Mouse (Mus musculus) gonadal fat pad, adult 2 months (tissue): ENCODE measurements around the gene Yy2. TPM values are rescaled to one million over a fixed set of nuclear protein-coding genes. Genes with fewer than 3 reads are reported as not detected.

Experiments used
- DNase-seq: peaks from one replicate; pipeline ENCODE4 v3.0.0-alpha.2; 2012; ENCODE audit warnings: low read depth
- polyA plus RNA-seq: library from polyadenylated mRNA; depleted of rRNA; stranded (reverse); fragments of >200 nt; gene quantifications from 2 replicates; pipeline ENCODE4 v1.2.3, GENCODE M21; 2012; rRNA removed

Yy2 gene
- not detected in 2 replicates for polyA plus RNA-seq

- DNase-seq = no peak
These were observed at the start of gene Yy2 for GRCm38 (mm10) chrX:157568840-157569239. Yy2 (minus strand) TSS chrX:157568985.

- DNase-seq = no peak
These were observed 44.1 kb upstream of the Yy2 start for GRCm38 (mm10) chrX:157612894-157613293.

- DNase-seq = no peak
These were observed 32.7 kb upstream of the Yy2 start for GRCm38 (mm10) chrX:157601450-157601849.

- no peak for DNase-seq
These were observed 29.6 kb upstream of the Yy2 start, which contains the start of gene Mbtps2 for GRCm38 (mm10) chrX:157598186-157598996. Mbtps2 (minus strand) TSS chrX:157598715.

- no peak for DNase-seq
These were observed 28.9 kb upstream of the Yy2 start for GRCm38 (mm10) chrX:157597585-157598185.

DNA sequence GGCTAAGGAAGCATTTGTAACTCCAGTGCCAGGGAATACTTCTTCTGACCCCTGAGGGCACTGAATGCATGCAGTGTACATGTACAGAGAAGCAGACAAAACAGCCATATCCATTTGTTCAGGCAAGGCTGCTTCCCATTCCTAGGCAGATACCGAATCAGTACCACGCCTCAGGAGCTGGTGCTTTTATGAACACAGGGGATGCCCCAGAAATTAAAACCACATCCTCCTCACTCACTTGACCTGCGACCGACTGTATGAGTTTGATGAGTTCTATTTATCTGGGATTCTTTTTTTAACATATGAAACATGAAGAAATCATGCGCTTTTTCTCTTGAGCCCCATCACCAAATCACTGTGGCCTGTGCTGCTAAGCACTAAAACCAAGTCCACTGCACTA, 28.0 kb upstream of the Yy2 start:
- no peak for DNase-seq

- no peak for DNase-seq
These were observed 27.1 kb upstream of the Yy2 start for GRCm38 (mm10) chrX:157595927-157596326.

DNA sequence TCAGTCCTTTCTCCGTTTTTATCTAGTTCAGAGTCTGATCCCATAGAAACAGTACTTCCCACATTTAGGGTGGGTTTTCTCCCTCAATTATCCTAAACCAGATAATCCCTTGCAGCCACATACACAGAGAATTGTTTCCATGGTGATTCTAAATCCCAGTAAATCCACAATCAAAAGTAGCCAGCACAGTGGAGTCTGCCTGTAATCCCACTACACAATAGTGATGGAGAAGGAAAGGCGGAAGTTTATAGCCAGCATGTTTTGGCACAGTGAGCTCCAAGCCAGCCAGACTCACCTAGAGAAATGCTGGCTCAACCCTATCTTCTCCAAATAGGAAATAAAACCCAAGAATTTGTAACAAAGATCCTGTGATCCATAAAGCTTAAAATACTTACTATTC, 25.8 kb upstream of the Yy2 start:
- DNase-seq = no peak

DNA sequence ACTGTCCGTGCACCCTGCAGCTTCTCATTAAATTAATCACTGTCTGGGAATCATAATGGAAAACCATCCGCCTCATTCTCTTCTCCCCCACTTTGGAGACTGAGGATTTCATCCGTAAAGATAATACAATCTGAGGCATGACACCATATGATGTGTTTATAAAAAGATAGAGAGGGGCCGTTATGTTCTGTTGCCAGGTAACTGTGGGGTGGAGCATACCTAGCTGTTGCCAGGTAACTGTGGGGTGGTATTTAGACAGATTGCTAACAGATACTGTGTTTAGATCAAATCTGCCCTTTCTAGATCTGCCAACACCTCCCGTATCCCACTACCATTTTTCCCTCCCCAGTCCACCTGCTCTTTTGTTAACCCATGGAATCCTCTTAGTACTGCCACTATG, 18.2 kb upstream of the Yy2 start:
- DNase-seq = no peak

- DNase-seq = no peak
These were observed 17.6 kb upstream of the Yy2 start for GRCm38 (mm10) chrX:157586397-157586796.

DNA sequence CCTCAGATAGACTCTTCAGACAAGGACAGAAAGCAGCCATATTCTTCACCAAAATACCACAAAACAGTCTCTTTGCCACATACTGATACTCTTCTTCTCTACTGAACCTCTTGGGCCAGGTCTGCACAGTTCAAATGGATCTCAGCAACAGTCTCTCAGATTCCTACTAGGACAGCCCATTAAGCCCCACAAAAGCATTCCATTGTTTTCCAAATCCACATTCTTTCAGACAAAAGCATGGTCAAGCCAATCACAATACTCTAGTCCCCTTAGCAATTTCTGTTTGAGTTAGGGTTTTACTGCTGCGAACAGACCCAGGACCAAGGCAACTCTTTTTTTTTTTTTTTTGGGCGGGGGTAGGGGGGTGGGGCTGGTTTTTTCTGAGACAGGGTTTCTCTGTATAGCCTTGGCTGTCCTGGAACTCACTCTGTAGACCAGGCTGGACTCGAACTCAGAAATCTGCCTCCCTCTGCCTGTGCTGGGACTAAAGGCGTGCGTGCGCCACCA, 10.4 kb upstream of the Yy2 start:
- DNase-seq = no peak

- no peak for DNase-seq
These were observed 5.9 kb upstream of the Yy2 start for GRCm38 (mm10) chrX:157574683-157575082.

GRCm38 (mm10) chrX:157563794-157564193, 5.0 kb downstream of the Yy2 start:
- no peak for DNase-seq

DNA sequence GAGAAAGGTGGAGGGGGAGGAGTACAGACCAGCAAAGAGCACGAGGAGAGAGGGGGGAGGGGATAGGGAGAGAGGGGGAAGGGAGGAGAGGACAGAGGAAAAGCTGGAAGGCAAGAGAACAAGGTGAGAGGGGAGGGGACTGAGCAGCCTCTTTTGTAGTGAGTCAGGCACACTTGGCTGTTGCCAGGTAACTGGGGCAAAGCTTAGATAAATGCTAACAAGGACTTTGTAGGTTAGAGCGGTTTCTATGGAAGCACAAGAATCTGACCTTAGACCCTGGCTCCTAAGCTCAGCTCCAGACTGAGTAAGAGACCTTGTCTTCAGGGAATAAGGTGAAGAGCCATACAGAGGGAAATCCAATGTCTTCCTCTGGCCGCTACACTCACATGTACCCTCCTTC, 21.7 kb downstream of the Yy2 start:
- no peak for DNase-seq

Other genes starting within 250 kb of the Yy2 start
- gene Phex, start 153.7 kb downstream of the Yy2 start, polyA plus RNA-seq = 0.05 TPM in 1 of 2 replicates, not detected in the other
- 5.2 and 5.7 TPM in 2 replicates for gene Sms, start 76.7 kb downstream of the Yy2 start, polyA plus RNA-seq
- 7.7 and 11.6 TPM in 2 replicates for gene Mbtps2, start 29.7 kb upstream of the Yy2 start, polyA plus RNA-seq
- 0.25 and 4.0 TPM in 2 replicates for gene Smpx, start 129.9 kb upstream of the Yy2 start, polyA plus RNA-seq
- gene Klhl34, start 249.4 kb upstream of the Yy2 start, polyA plus RNA-seq = not detected in 2 replicates